Mouse (Mus musculus): ENCODE data around the gene Dnajc24.

Dnajc24 gene

DNA sequence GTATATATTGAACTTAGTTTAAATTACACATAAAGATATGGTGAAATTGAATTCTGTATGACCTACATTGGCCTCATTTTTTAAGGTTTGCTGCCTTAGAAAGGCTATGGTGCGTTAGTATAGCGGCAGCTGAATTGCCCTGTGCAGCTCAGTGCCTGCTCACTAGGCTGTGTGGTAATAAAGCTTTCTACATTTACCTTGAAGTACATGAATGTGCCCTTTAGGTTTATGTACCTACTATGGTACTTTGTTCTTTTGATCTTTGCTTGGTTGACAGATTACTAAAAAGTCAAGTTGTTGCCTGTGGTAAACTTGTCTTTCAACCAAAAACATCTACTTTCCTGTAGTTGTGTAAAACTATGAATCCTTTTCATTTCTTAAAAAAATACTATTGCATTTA is 53.2 kb downstream of the Dnajc24 start:
- Histone ChIP-seq H3K27me3 (ENCODE audit: control insufficient read depth, insufficient read depth, low read length, poor library complexity, severe bottlenecking) (no peaks in the 10 kb centered on the region), H3K36me3 (ENCODE audit: control insufficient read depth, insufficient read depth, low read length, poor library complexity, severe bottlenecking) (no peaks in the 10 kb centered on the region)
- no peak for DNase-seq (ENCODE audit: low read depth, low spot score)

DNA sequence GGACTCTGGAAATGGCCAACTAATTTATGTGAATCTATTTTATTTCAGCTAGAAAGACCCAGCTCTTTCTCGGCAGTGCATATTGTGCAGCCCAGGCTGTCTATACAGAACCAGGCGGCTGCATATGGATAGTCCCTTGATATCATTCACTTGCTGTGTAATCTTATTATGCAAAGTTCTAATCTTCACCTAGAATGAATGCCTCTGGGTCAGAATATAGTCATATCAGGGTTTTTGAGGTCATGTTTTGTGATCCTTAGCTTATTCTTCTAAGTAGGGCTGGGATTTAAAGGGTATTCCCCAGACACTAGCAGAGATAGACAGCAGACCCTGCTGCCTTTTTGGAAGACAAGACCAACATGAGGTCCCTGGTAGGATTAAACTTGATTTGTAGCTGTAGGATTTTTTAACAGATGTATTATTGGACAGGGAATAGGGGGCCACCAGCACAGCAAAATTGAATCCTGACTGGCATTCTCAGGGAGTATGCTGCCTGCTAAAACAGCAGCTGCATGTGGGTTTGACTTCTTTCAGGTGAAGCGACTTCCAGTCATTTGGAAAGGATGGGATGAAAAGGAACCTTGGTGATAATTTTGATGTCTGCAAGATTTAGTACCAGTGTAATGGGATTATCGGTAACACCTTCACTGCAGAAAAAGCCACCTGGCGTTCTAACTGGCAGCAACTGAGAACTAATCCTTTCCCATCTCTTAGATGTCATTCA is 85.6 kb downstream of the Dnajc24 start:
- no peaks in the 10 kb centered on the region for H3K27me3 ChIP-seq (ENCODE audit: control insufficient read depth, insufficient read depth, low read length, poor library complexity, severe bottlenecking)
- no peak for DNase-seq (ENCODE audit: low read depth, low spot score)
- H3K36me3 ChIP-seq (ENCODE audit: control insufficient read depth, insufficient read depth, low read length, poor library complexity, severe bottlenecking) = no peaks in the 10 kb centered on the region

Data from splenic B cell, adult 2 months (primary cell).